Mouse (Mus musculus) naive thymus-derived CD4-positive, alpha-beta T cell, adult 5 months (primary cell): ENCODE results near the gene Mmp28. TPM values are rescaled to one million over a fixed set of nuclear protein-coding genes. Genes with fewer than 3 reads are reported as not detected.

Experiments
- polyA plus RNA-seq: library from polyadenylated mRNA; unstranded; fragments of 100-300 nt; shearing (Covaris generic); gene quantifications from one replicate; pipeline ENCODE4 v1.2.1, GENCODE M21; 2017

Mmp28 gene
- polyA plus RNA-seq = not detected

GRCm38 (mm10) chr11:83462711-83463244 lies at the start of gene Mmp28:
Mmp28 (minus strand) TSS chr11:83463071.

DNA sequence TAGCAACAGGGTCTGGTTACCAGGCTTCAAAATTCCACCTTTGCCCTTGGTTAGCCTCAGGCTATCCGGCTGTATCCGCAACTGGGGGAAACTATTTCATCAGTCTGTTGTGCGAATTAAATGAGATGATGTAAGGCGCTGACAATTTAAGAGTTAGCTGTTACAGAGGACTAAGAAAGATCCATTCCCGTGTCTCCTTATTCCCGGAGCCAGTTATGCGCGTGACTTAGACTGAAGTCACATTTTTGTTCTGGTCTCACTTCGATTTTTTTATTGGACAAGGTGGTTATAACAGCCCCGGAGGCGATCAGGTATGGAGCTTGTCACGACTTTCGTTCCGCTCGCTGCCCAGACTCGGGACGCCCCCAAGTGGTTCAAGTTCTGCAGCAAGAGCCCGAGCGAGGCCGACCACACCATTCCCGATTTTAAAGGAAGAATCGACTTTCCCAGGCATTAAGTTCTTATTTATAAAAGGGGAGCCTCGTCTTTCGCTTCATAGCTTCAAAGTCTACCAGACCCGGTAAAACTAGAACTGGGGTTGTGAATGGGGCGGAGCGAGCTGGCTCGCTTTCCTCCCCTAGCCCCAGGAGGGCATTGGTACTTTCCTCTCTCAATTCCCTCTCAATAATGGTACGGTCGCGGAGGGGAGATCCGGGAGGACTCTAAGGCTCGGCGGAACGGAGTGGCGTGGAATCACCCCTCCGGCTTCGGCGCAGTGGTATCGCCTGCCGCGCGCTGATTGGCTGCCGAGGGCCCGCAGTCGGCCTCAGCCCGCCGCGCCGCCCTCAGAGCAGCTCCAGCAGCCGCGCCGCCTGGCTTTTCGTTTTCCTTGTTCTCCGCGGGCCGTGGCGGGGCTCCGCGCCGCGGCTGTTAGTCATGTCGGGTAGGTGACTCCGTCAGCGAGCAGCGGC lies 9.7 kb upstream of the Mmp28 start, which contains the start of gene Taf15:
Taf15 (plus strand) TSS at position 763 of the 911 bp plus-strand sequence.

DNA sequence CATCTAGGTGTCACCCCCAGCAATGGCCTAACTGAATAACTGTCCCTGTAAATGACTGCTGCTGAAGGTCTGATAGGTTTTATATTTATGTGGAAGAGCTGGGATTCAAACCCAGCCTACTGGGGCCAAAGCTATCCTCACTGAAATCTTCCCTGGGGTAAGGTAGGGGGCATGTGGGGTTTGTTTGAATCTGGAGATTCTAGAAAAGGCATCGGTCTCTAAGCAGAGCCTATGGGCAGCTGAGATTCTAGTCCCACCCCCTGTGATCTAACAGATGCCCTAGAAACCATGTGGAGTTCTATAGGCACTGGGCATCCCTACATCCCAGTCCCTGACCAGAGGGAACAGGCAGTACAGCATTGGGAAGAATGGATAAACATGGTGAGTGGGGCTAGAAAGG lies 25.5 kb downstream of the Mmp28 start, which contains the start of gene 1700020L24Rik:
1700020L24Rik (plus strand) TSS at position 301 of the 400 bp plus-strand sequence.

GRCm38 (mm10) chr11:83429355-83429754 lies 33.5 kb downstream of the Mmp28 start, which contains the start of gene Gas2l2:
Gas2l2 (minus strand) TSS chr11:83429455.

DNA sequence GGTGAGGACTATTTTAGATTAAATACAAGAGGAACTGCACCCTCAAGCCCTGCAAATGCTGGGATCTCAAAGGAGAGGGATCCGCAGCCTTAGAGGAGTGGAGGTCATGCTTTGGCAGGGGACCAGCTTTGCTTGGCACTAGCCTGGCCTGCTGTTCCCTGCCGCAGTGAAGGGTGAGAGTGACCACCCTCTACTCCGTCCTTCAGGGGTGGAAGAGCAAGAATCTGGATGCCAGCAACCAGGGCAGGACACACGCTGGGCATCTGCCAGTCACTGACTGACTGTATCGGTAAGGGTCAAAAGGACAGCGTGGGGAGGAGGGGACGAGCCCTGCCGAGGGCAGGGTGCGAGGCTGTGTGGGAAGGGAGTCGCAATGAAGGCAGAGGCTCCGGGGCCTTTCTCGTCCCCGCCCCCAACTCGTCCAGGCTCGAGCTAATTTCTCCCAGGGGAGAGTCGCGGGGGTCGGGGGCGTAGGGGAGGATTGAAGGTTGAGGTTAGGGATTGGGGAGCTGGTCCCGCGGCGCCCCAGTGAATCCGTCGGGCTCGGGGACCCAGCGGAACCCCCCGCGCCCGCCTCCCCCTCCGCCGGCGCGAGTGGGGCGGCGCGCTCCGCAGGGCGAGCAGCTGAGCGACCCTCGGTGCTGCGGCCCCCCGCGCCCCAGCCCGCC lies 53.6 kb downstream of the Mmp28 start, which contains the start of gene Rasl10b:
Rasl10b (plus strand) TSS at position 51 of the 668 bp plus-strand sequence.

Other genes starting within 250 kb of the Mmp28 start
- not detected for gene Slfn14, start 176.3 kb downstream of the Mmp28 start, polyA plus RNA-seq
- 43.9 TPM for gene Ap2b1, start 164.0 kb downstream of the Mmp28 start, polyA plus RNA-seq
- 12.1 TPM for gene Pex12, start 160.5 kb downstream of the Mmp28 start, polyA plus RNA-seq
- gene Rasl10b, start 53.9 kb downstream of the Mmp28 start, polyA plus RNA-seq = not detected
- not detected for gene Gas2l2, start 33.6 kb downstream of the Mmp28 start, polyA plus RNA-seq
- 0.87 TPM for gene 1700020L24Rik, start 25.4 kb downstream of the Mmp28 start, polyA plus RNA-seq
- gene Taf15, start 10.0 kb upstream of the Mmp28 start, polyA plus RNA-seq = 22.8 TPM
- not detected for gene Heatr9, start 59.1 kb upstream of the Mmp28 start, polyA plus RNA-seq
- gene Ccl5, start 67.4 kb upstream of the Mmp28 start, polyA plus RNA-seq = 1.4 TPM
- gene Ccl9, start 115.6 kb upstream of the Mmp28 start, polyA plus RNA-seq = not detected
- gene Ccl6, start 130.0 kb upstream of the Mmp28 start, polyA plus RNA-seq = not detected
- gene Rpl9-ps1, start 182.6 kb upstream of the Mmp28 start, polyA plus RNA-seq = not detected
- gene Ccl3, start 186.3 kb upstream of the Mmp28 start, polyA plus RNA-seq = not detected
- not detected for gene Ccl4, start 199.5 kb upstream of the Mmp28 start, polyA plus RNA-seq
- gene Wfdc17, start 240.9 kb upstream of the Mmp28 start, polyA plus RNA-seq = not detected
- not detected for gene Wfdc18, start 245.9 kb upstream of the Mmp28 start, polyA plus RNA-seq